Mouse (Mus musculus) MEL-GATA-1-ER (cell line): ENCODE measurements around the gene Gh.

Experiments used
- DNase-seq: peaks from one replicate; pipeline ENCODE4 v3.0.0-alpha.2; 2012; ENCODE audit warnings: low read depth; ENCODE audit errors: extremely low read depth

Gene Gh

GRCm38 (mm10) chr11:106271131-106271793 is 30.4 kb downstream of the Gh start:
- no peak for DNase-seq

GRCm38 (mm10) chr11:106269060-106269431 is 32.6 kb downstream of the Gh start:
- no peak for DNase-seq

GRCm38 (mm10) chr11:106268326-106269059 is 33.2 kb downstream of the Gh start:
- no peak for DNase-seq

- DNase-seq: no peak
These were observed 33.8 kb downstream of the Gh start for GRCm38 (mm10) chr11:106267871-106268270.

- no peak for DNase-seq
These were observed 34.3 kb downstream of the Gh start for GRCm38 (mm10) chr11:106267311-106267852.

- DNase-seq: no peak
These were observed 35.2 kb downstream of the Gh start for GRCm38 (mm10) chr11:106266431-106266830.

GRCm38 (mm10) chr11:106265570-106265969 is 36.1 kb downstream of the Gh start:
- no peak for DNase-seq

GRCm38 (mm10) chr11:106264988-106265387 is 36.7 kb downstream of the Gh start:
- DNase-seq: no peak

- DNase-seq: no peak
These were observed 37.7 kb downstream of the Gh start for GRCm38 (mm10) chr11:106263963-106264362.

GRCm38 (mm10) chr11:106260826-106261450 is 40.7 kb downstream of the Gh start:
- DNase-seq: no peak

- DNase-seq: no peak
These were observed 44.9 kb downstream of the Gh start for GRCm38 (mm10) chr11:106256775-106257174.

GRCm38 (mm10) chr11:106255685-106256451 is 45.8 kb downstream of the Gh start, which contains the start of the genes Ftsj3 and Psmc5:
Ftsj3 (minus strand) TSS chr11:106256079.
Psmc5 (plus strand) TSS chr11:106256154.
- peak; percentile 84 for DNase-seq

- DNase-seq: no peak
These were observed 46.5 kb downstream of the Gh start for GRCm38 (mm10) chr11:106255174-106255573.

GRCm38 (mm10) chr11:106254767-106255166 is 46.9 kb downstream of the Gh start:
- no peak for DNase-seq
